Mouse (Mus musculus): ENCODE measurements around the gene Dgkh.
A peak's percentile ranks its signal among the peaks of the same experiment; 100 is the strongest.

Gene Dgkh

DNA sequence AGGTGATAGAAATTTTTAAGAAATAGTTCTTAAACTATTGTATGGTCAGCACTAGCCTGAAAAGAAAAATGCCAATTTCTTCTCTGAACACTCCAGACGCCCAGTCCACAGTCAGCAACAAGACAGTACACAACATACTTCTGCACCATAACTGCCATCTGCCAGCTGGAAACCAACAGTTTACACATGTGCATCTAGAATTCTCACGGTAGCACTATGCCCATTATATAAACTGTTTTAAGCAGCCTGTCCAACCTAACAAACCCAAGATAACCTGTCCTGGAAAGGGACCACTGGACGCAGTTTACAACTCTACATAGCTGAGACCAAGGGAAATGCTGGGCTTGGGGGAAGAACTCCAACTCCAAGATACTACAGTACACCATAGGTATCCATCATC is 198.9 kb downstream of the Dgkh start:
- DNase-seq = no peak

DNA sequence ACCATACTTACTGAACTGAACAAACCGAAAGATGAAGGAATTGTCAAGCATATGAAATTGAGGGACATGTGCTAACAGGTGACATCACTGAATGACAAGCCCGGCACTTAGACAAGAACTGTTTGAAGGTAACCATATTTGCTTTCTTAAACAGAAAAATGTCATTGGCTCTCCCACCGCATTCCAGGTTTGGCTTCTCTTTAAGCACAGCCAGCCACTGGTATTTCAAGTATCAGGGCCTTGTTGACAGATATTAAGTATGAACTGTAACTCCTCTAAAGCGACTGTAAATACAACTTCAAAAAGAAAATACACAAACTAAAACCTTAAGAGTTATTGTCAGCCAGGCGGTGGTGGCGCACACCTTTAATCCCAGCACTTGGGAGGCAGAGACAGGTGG is 200.2 kb downstream of the Dgkh start:
- no peak for DNase-seq

DNA sequence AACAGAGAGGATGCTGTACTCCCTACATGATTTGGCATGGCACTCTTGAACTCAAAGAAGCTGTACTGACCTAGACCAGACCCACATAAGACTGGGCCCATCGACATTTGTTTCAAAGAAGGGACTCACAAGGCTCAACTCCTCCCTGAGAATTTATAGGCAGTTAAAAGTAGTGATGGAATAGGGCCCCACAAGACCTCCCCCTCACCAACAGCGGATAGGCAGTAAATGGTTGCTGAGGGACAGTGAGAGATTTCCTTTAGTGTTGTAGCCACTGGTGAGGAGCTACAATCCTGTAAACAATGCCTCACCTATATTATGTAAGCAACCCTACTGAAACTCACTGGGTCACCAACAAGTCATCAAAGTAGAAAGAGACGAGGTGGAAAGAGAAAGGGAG is 202.3 kb downstream of the Dgkh start:
- DNase-seq = no peak

GRCm38 (mm10) chr14:78528461-78529425 is 203.8 kb downstream of the Dgkh start:
- no peak for DNase-seq

DNA sequence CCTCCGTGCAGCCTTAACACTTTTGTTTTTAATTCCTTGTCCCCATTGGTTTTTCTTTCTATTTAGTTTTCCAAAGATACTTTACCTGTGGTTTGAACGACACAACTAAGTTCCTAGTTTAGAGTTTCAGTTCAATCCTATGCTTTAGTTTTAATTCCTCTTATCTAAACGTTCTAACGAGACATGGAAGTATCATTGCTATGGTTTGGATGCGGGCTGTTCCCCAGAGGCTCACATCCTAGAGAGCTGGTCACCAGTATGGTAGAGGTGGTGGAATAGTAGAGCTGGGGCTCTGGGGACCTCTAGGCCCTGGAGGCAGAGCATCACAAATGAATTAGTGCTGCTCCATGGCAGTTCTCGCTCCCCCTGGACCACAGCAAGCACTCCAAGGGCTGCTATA is 205.7 kb downstream of the Dgkh start:
- DNase-seq = no peak

GRCm38 (mm10) chr14:78526475-78526874 is 206.1 kb downstream of the Dgkh start:
- no peak for DNase-seq

DNA sequence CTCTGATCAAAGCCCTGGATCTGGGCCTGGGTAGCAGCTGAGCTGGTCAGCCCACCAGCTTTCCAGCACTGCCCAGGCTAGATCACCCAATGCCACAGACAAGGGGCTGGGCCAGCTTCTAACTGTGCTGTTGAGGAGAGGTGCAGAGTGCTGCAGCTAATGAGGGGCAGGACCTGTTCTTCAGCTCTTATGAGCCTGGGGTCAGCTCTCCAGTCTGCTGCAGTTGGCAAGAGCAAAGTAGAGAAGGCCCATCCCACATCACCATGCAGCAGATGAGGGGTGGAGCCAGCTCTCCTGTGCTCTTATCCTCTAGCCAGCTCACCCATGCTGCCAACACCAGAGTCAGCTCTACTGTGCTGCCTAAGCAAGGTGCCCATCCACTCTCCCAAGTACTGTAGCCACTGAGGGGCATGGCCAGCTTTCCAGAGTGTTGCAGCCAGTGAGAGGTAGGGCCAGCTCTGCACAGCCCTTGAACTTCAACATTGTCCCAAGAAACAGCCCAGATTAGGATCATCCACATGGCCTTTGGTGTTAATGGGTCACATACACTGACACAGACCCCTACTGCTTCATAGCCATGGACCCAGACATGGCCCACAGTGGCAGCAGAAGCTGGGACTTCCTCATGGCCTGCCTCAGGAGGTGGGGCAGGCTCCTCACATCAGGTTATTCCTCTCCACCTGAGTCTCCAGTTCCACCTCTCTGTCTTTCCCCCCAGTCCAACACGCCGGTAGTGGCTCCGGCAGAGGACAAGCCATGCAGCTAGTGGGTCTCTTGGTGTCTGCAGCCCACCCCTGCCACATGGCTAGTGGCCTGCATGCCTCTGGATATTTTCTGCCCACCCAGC is 206.7 kb downstream of the Dgkh start:
- no peak for DNase-seq

GRCm38 (mm10) chr14:78525059-78525458 is 207.5 kb downstream of the Dgkh start:
- no peak for DNase-seq

DNA sequence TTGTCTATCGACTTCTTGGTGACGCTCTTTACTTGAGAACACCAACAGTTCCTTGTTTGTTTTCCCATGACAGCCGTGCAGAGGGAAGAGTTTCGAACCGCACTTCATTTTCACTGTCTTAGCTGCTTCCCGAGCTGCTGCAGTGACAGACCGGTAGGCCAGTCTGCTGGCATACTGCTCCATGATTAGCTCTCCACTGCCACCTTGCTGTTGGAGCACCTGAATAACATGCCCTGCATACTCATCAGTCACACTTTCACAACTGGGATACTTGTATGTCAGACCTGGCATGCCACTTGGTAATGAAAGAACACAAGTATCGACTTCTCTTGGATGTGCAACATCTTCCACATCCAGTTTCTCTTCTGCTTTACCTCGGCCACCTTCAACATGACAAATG is 221.9 kb downstream of the Dgkh start:
- peak; percentile 29 for DNase-seq

- DNase-seq = no peak
Measured at GRCm38 (mm10) chr14:78509791-78510190, 222.8 kb downstream of the Dgkh start.

All from kidney, adult 9 months (tissue).